Mouse (Mus musculus): ENCODE measurements around the gene Gm37240. TPM values are rescaled to one million over a fixed set of nuclear protein-coding genes. Genes with fewer than 3 reads are reported as not detected.
A peak's percentile ranks its signal among the peaks of the same experiment; 100 is the strongest.

The Gm37240 gene
- polyA plus RNA-seq, 1 experiment from 2014 or later, result 1.1 TPM

DNA sequence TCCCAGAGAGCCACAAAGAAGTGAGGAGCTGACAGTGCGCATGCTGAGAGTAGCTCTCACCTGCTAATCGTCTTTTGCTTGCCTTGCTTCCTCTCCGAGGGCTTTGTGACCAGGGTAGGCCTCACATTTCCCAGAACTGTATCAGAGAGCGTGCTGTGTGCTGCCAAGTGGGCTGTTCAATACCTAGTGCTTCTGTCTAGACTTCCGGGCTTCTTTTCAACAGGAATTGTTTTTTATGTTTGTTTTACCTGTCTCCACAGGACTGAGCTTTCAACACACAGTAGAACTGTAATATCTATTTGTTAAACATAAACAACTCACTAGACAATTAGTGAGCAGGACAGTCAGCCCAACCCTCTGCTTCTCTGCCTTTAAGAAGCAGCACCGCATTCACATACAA lies 42.0 kb downstream of the Gm37240 start:
- Histone ChIP-seq H3K9me3 (replicated peaks; ENCODE audit: control insufficient read depth, low read length) (no peaks in the 10 kb centered on the region), H3K36me3 (ENCODE audit: control insufficient read depth, insufficient read depth, low read length) (no peaks in the 10 kb centered on the region), H3K9ac (ENCODE audit: low read length) (no peak overlapping the region), H3K27me3 (replicated peaks; ENCODE audit: control insufficient read depth, insufficient read depth, low read length) (no peaks in the 10 kb centered on the region), H3K4me1 (ENCODE audit: control insufficient read depth, insufficient read depth, low read length) (peaks cover 4% of the 10 kb centered on the region; the same call in 1 of the 2 replicates), H3K27ac (ENCODE audit: low read depth, low read length) (no peak overlapping the region), H3K4me2 (ENCODE audit: low read length) (no peak overlapping the region), H3K4me3 (ENCODE audit: low read depth, low read length) (no peak overlapping the region)
- DNase-seq (ENCODE audit: low spot score) (no peak), ATAC-seq (no peak)
- 86% methylated on average over 6 of the region's 6 CpGs for WGBS

DNA sequence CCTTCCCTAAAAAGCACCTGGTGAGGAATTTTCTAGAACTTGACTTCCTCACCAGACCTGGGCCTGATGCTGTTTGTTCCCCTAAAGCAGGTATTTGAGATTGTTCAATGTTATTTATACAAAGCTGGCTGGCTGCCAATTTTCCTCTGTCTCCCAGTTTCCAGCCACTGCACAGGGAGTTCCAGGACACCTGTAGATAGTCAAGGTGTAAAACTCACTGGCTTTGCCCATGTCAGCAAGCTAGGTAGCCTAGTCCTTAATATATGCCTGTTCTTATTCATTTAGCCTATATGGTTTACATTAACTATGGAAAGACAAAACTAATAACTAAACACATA lies 44.5 kb downstream of the Gm37240 start:
- DNase-seq (ENCODE audit: low spot score), result no peak

DNA sequence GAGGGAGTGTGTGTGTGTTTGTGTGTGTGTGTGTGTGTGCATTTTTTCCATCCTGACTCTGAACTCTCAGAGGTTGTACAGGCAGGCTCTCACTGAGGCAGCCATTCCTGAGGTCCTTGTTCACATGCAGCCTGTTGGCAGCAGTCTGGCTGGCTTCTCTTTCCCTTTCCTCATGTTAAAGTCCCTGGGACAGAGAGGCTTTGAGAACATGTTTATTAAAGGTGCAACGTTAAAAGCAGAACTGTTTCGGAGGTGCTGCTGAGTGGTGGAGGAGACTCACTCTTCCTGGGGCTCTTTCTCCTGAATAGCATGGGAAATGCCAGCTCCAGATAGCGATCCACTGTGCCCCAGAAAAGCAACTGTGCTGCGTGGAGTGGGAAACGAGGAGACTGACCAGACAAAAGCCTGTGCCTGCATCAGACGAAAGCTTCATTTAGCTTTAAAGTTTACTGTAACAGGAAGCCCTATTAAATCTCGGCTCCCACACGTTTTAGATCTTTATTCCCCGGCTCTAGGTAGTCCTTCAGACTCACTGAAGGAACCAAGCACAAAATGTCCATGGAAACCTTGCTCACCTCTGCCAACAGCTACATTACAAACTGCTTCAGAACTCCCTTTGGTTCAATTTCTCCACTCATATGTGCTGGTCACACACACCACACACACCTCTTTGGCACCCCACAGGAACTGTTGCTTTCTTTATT lies 45.0 kb downstream of the Gm37240 start:
- WGBS, result 36% methylated on average over 9 of the region's 9 CpGs
- H3K9ac ChIP-seq (ENCODE audit: low read length), result 0 out of 2 replicates have a peak overlapping the region, but pooled peaks have one; percentile 13

More for the DNA sequence above, 44.5 kb downstream of the Gm37240 start:
- ATAC-seq, result no peak
- Histone ChIP-seq H3K4me2 (ENCODE audit: low read length) (no peak overlapping the region), H3K4me3 (ENCODE audit: low read depth, low read length) (no peak overlapping the region), H3K27me3 (replicated peaks; ENCODE audit: control insufficient read depth, insufficient read depth, low read length) (no peaks in the 10 kb centered on the region), H3K27ac (ENCODE audit: low read depth, low read length) (no peak overlapping the region), H3K4me1 (ENCODE audit: control insufficient read depth, insufficient read depth, low read length) (peaks cover 4% of the 10 kb centered on the region; the same call in 1 of the 2 replicates), H3K36me3 (ENCODE audit: control insufficient read depth, insufficient read depth, low read length) (no peaks in the 10 kb centered on the region), H3K9ac (ENCODE audit: low read length) (no peak overlapping the region), H3K9me3 (replicated peaks; ENCODE audit: control insufficient read depth, low read length) (no peaks in the 10 kb centered on the region)

DNA sequence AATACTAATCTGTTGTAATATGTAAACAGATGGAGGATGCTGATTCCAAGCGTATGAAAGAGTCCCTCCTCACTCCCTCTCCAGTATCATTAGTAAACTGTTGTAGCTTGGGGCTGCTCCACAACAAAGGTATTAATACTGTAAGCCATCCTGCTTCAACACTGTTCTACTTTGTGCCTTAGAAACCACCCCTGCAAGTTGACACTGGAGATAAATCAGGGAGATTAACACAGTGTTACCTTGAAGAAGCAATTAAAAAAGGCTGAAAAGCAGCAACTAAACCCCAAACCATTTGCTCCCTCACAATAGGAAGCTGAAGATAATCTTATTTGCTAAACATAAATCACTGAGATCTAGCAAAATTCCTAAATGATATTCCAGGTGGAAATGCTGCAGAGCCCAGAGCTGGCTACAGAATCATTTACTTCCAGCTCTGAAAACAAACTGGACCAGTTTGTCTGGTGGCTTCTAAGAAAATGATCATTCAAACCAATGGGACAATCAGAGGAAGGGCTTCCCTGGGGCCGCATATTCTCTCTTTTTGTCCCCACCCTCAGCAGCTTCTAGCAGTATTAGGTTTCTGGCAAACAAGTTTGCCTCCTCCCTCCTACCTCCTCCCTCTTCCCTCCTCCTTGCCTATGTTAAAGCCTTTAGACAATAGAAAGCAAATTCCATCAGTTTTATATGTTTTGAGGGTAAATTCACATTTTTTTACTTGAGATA lies 45.7 kb downstream of the Gm37240 start:
- DNase-seq (ENCODE audit: low spot score) (no peak), ATAC-seq (no peak)
- Histone ChIP-seq H3K9ac (ENCODE audit: low read length) (no peak overlapping the region), H3K9me3 (replicated peaks; ENCODE audit: control insufficient read depth, low read length) (no peaks in the 10 kb centered on the region), H3K4me2 (ENCODE audit: low read length) (no peak overlapping the region), H3K36me3 (ENCODE audit: control insufficient read depth, insufficient read depth, low read length) (no peaks in the 10 kb centered on the region), H3K27me3 (replicated peaks; ENCODE audit: control insufficient read depth, insufficient read depth, low read length) (no peaks in the 10 kb centered on the region), H3K4me3 (ENCODE audit: low read depth, low read length) (no peak overlapping the region), H3K4me1 (ENCODE audit: control insufficient read depth, insufficient read depth, low read length) (peaks cover 4% of the 10 kb centered on the region; the same call in 1 of the 2 replicates), H3K27ac (ENCODE audit: low read depth, low read length) (no peak overlapping the region)
- WGBS, result 28% methylated on average over 2 of the region's 2 CpGs

More for the DNA sequence above, 45.0 kb downstream of the Gm37240 start:
- no peaks in the 10 kb centered on the region for H3K36me3 ChIP-seq (ENCODE audit: control insufficient read depth, insufficient read depth, low read length)
- DNase-seq (ENCODE audit: low spot score) (no peak), ATAC-seq (no peak)
- H3K4me1 ChIP-seq (ENCODE audit: control insufficient read depth, insufficient read depth, low read length), result peaks cover 4% of the 10 kb centered on the region; the same call in 1 of the 2 replicates
- no peak overlapping the region for H3K4me3 ChIP-seq (ENCODE audit: low read depth, low read length)
- H3K4me2 ChIP-seq (ENCODE audit: low read length), result no peak overlapping the region
- no peaks in the 10 kb centered on the region for H3K27me3 ChIP-seq (replicated peaks; ENCODE audit: control insufficient read depth, insufficient read depth, low read length)
- no peaks in the 10 kb centered on the region for H3K9me3 ChIP-seq (replicated peaks; ENCODE audit: control insufficient read depth, low read length)
- no peak overlapping the region for H3K27ac ChIP-seq (ENCODE audit: low read depth, low read length)

DNA sequence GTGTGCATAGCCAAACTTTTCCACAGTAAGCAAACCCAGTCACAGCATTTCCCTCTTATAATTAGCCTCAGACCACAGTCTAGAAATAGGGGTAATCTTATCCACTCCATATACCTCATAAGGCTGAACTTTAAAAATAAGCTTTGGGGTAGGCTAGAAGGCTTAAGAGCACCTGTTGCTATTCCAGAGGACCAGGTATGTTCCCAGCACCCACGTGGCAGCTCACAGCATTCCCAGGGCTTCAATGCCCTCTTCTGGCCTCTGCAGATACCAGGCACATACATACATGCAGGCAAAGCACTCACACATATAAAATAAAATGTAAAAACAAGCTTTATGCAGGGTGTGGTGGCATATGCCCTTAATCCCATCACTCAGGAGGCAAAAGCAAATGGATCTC lies 53.7 kb downstream of the Gm37240 start:
- Histone ChIP-seq H3K27ac (ENCODE audit: low read depth, low read length) (no peak overlapping the region), H3K36me3 (ENCODE audit: control insufficient read depth, insufficient read depth, low read length) (no peaks in the 10 kb centered on the region), H3K4me3 (ENCODE audit: low read depth, low read length) (no peak overlapping the region), H3K9me3 (replicated peaks; ENCODE audit: control insufficient read depth, low read length) (no peaks in the 10 kb centered on the region), H3K4me1 (ENCODE audit: control insufficient read depth, insufficient read depth, low read length) (no peaks in the 10 kb centered on the region), H3K27me3 (replicated peaks; ENCODE audit: control insufficient read depth, insufficient read depth, low read length) (no peaks in the 10 kb centered on the region), H3K4me2 (ENCODE audit: low read length) (no peak overlapping the region), H3K9ac (ENCODE audit: low read length) (no peak overlapping the region)
- WGBS, result 82% methylated on average over 1 of the region's 1 CpGs
- DNase-seq (ENCODE audit: low spot score) (no peak), ATAC-seq (no peak)

DNA sequence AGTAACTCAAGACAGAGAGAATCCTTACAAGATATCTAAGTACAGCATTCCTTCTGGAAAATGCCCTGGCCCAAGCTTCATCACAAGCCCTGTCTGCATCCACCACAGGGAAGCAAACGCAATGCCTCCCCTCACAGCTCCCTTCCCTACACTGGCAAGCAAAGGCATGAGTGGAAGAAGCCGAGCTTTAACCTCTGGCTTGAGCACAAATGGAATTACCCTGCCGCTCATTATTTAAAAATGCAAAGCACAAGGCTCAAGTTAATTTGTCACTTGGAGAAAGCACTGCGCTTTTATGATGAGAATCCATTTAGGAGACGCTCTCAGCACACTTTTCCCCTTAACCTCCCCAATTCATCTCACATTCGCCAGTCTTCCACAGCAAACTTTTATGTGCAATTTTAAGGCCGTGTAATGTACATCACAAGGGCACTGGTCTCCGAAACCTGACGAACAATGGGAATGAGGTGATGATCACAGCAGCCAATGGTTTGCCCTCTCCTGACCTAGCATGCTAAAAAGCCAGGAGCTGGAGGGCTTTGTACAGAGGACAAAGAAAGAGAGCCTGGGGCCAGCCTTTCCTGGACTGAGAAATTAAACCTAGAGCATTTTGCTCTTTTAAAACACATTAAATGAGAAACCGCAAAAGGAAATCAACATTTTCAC lies 54.7 kb downstream of the Gm37240 start:
- Histone ChIP-seq H3K4me1 (ENCODE audit: control insufficient read depth, insufficient read depth, low read length) (no peaks in the 10 kb centered on the region), H3K4me2 (ENCODE audit: low read length) (no peak overlapping the region), H3K9ac (ENCODE audit: low read length) (no peak overlapping the region), H3K4me3 (ENCODE audit: low read depth, low read length) (no peak overlapping the region), H3K9me3 (replicated peaks; ENCODE audit: control insufficient read depth, low read length) (no peaks in the 10 kb centered on the region), H3K36me3 (ENCODE audit: control insufficient read depth, insufficient read depth, low read length) (no peaks in the 10 kb centered on the region), H3K27me3 (replicated peaks; ENCODE audit: control insufficient read depth, insufficient read depth, low read length) (no peaks in the 10 kb centered on the region), H3K27ac (ENCODE audit: low read depth, low read length) (no peak overlapping the region)
- ATAC-seq (no peak), DNase-seq (ENCODE audit: low spot score) (no peak)
- 58% methylated on average over 10 of the region's 10 CpGs for WGBS

DNA sequence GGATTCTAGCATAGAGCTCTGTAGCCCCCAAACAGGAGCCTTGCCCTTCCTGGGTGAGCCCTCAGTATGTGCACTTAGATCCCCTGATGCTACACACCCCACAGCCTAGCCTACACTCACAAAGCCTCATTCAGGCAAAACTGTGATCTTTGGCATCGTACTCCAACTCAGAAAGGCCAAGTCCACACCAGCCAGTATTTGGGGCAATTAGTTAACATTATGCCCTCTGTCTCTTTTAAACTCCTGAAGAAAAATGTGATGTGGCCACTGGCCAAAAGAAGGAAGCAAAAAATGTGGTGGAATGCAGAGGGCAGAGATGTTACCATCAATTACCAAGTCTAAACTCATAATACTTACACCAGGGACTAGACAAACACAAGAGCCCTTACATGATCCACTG lies 55.5 kb downstream of the Gm37240 start:
- Histone ChIP-seq H3K4me2 (ENCODE audit: low read length) (no peak overlapping the region), H3K4me1 (ENCODE audit: control insufficient read depth, insufficient read depth, low read length) (0 out of 2 replicates have a peak, but pooled peaks cover 3% of the 10 kb centered on the region), H3K27me3 (replicated peaks; ENCODE audit: control insufficient read depth, insufficient read depth, low read length) (no peaks in the 10 kb centered on the region), H3K9me3 (replicated peaks; ENCODE audit: control insufficient read depth, low read length) (no peaks in the 10 kb centered on the region), H3K9ac (ENCODE audit: low read length) (no peak overlapping the region), H3K36me3 (ENCODE audit: control insufficient read depth, insufficient read depth, low read length) (no peaks in the 10 kb centered on the region), H3K27ac (ENCODE audit: low read depth, low read length) (no peak overlapping the region), H3K4me3 (ENCODE audit: low read depth, low read length) (no peak overlapping the region)
- ATAC-seq (no peak), DNase-seq (ENCODE audit: low spot score) (no peak)
- WGBS, result 84% methylated on average over 1 of the region's 1 CpGs

DNA sequence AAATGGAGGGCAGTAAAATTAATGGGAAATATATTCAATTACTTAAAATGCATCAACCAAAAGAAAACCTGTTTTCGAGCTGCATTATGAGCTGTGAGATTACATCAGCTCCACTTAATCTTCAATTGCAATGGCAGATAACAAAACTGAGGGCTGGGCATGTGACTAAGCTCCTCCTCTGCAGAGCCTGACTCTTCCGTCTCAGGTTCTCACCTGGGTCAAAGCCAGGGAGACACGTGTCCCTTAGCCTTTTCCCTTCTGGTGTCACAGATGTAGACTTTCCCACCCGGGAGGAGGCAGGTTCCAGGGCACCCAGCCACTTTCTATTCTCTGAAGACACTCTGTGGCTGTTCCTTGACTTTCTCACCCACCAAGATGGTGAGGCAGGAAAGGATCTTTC lies 58.3 kb downstream of the Gm37240 start:
- ATAC-seq, result no peak
- Histone ChIP-seq H3K27ac (ENCODE audit: low read depth, low read length) (no peak overlapping the region), H3K36me3 (ENCODE audit: control insufficient read depth, insufficient read depth, low read length) (no peaks in the 10 kb centered on the region), H3K4me2 (ENCODE audit: low read length) (no peak overlapping the region), H3K27me3 (replicated peaks; ENCODE audit: control insufficient read depth, insufficient read depth, low read length) (no peaks in the 10 kb centered on the region), H3K4me1 (ENCODE audit: control insufficient read depth, insufficient read depth, low read length) (0 out of 2 replicates have a peak, but pooled peaks cover 3% of the 10 kb centered on the region), H3K9me3 (replicated peaks; ENCODE audit: control insufficient read depth, low read length) (no peaks in the 10 kb centered on the region), H3K4me3 (ENCODE audit: low read depth, low read length) (no peak overlapping the region), H3K9ac (ENCODE audit: low read length) (no peak overlapping the region)
- WGBS, result 67% methylated on average over 4 of the region's 4 CpGs
- peak; percentile 45 for DNase-seq (ENCODE audit: low spot score)

DNA sequence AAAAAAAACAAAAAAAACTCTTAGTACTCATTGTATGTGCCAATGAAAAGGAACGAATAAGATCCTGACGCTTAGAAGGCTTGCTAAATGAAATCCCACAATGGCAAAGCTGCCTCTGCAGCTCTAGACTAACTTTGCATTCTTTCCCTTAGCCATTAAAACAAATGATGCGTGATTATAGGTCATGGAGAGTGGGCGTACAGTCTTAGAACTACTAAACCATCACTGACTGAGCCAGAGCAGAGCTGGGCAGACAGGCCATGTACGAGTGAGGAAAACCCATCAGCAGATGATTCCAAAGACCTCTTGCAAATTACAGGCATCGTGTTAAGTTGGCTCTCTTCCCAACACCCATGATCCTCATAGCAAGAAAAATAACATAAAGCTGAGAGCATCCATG lies 59.5 kb downstream of the Gm37240 start:
- Histone ChIP-seq H3K9ac (ENCODE audit: low read length) (no peak overlapping the region), H3K4me3 (ENCODE audit: low read depth, low read length) (no peak overlapping the region), H3K27ac (ENCODE audit: low read depth, low read length) (no peak overlapping the region), H3K27me3 (replicated peaks; ENCODE audit: control insufficient read depth, insufficient read depth, low read length) (no peaks in the 10 kb centered on the region), H3K36me3 (ENCODE audit: control insufficient read depth, insufficient read depth, low read length) (no peaks in the 10 kb centered on the region), H3K4me2 (ENCODE audit: low read length) (no peak overlapping the region), H3K4me1 (ENCODE audit: control insufficient read depth, insufficient read depth, low read length) (0 out of 2 replicates have a peak, but pooled peaks cover 3% of the 10 kb centered on the region), H3K9me3 (replicated peaks; ENCODE audit: control insufficient read depth, low read length) (no peaks in the 10 kb centered on the region)
- DNase-seq (ENCODE audit: low spot score), result no peak
- WGBS, result 40% methylated on average over 6 of the region's 6 CpGs
- ATAC-seq, result no peak
